Mouse (Mus musculus): ENCODE data around the gene Prss21.
"Not testable (repeated sequence)": the region's sequence is repeated elsewhere in the genome, so short reads cannot be mapped to it uniquely, and the experiment has no call there.

The Prss21 gene

GRCm38 (mm10) chr17:23857913-23858312 lies 9.9 kb upstream of the Prss21 start:
- no peak for DNase-seq (ENCODE audit: extremely low spot score, low read depth, low spot score)

DNA sequence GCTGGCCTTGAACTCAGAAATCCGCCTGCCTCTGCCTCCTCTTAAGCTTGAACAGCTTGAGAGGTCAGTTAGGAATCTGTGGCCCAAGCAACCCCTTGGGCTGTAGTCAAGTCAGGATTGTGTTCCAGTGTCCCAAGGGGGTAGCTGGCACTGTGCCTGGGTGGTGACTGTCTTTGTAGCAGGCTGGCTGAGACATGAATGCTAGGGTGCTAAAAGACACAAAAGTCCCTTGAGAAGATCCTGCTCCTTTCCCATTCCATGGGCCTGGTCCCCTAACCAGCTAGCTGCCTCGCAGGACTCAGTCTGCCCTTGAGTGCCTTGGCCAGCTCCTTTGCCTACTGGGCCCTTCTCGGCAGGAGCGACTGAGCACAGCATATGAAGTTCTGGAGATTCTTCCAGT lies 4.9 kb upstream of the Prss21 start:
- DNase-seq (ENCODE audit: extremely low spot score, low read depth, low spot score) = no peak

- no peak for DNase-seq (ENCODE audit: extremely low spot score, low read depth, low spot score)
Observed at GRCm38 (mm10) chr17:23868513-23868912, 657 bp downstream of the Prss21 start.

GRCm38 (mm10) chr17:23873884-23874856 lies 6.3 kb downstream of the Prss21 start:
- DNase-seq (ENCODE audit: extremely low spot score, low read depth, low spot score) = no peak

DNA sequence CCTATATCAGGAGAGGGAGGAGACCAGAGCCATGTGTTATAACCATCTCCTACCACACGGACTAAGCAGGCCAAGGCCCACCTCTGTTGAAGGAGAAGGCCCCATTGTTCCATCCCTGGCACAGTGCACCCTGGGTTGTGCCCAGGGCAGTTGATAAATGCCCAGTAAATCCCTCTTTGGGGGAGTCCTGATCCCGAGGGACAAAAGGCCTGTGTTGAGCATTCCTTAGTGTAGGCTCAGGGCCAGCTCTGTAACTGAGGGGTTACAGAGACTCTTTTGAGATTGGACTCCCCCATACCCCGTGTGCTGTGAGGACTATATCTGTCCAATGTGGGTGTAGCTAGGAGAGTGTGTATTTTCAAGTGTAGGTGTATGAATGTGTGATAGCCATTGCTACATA lies 8.9 kb downstream of the Prss21 start:
- DNase-seq (ENCODE audit: extremely low spot score, low read depth, low spot score) = no peak

DNA sequence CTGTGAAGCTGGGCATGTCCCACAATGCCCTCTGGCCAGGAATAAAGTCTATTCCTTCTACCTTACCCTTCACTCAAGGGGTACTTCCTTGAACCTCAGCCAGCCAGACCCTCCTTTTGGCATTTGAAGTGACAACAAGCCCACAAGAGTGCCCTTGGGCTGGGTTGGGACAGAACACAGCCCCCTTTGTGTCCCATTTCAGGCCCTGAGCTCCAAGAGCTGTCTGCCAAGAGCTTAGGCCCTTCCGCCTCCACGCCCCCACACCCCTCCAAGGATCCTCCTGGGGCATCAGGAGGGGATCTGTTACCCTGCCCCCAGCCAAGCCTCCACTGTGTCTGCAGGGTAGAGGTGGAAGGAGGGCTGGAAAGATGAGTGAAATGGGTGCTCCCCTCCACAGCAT lies 9.3 kb downstream of the Prss21 start:
- no peak for DNase-seq (ENCODE audit: extremely low spot score, low read depth, low spot score)

GRCm38 (mm10) chr17:23880576-23880975 lies 12.7 kb downstream of the Prss21 start, which contains the start of the genes Dcpp1 and Dcpp2:
TSS of gene Dcpp1 (plus strand) at chr17:23880876.
TSS of gene Dcpp2 (plus strand) at chr17:23880880.
- DNase-seq (ENCODE audit: extremely low spot score, low read depth, low spot score) = not testable (repeated sequence)

DNA sequence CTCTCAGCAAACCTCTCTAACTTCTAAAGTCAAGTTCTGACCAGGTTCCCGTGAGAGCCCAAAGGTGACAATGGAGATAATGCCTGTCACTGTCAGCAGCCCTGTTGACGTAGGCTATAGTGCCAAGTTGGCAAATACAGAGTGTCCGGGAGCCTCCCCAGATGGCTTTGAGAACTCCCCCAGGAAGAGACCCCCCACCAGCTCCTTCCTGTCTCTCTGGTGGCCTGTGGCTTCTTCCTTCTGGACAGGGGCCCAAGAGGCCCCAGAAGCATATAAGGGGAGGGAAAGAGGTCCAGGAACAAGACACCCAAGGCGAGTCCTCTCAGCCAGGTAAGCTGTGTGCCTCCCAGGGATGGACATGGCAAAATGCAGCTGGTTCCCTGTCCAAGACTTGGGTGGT lies 49.3 kb downstream of the Prss21 start, which contains the start of gene Dcpp3:
Gene Dcpp3, plus strand, starts transcription at position 301 of the 400 bp plus-strand sequence.
- not testable (repeated sequence) for DNase-seq (ENCODE audit: extremely low spot score, low read depth, low spot score)

All from hindlimb bud, embryonic 11.5 days (tissue).